Mouse (Mus musculus): ENCODE results near the gene Gm9922. TPM values are rescaled to one million over a fixed set of nuclear protein-coding genes. Genes with fewer than 3 reads are reported as not detected.

The Gm9922 gene
- polyA plus RNA-seq, 1 experiment from 2014 or later = 1.3 TPM

Other genes with a start within 250 kb of the Gm9922 start
- gene Tbc1d4, start 120.6 kb downstream of the Gm9922 start, polyA plus RNA-seq (2016; fragmentation: Nextera tagmentation; extraction: Ambion mirVana) = 7.2 and 8.5 TPM in 2 replicates
- 99.5 and 115 TPM in 2 replicates for gene Commd6, start 89.1 kb downstream of the Gm9922 start, polyA plus RNA-seq (2016; fragmentation: Nextera tagmentation; extraction: Ambion mirVana)
- gene Uchl3, start 75.8 kb downstream of the Gm9922 start, polyA plus RNA-seq (2016; fragmentation: Nextera tagmentation; extraction: Ambion mirVana) = 154 and 167 TPM in 2 replicates
- gene Lmo7, start 143 bp upstream of the Gm9922 start, polyA plus RNA-seq (2016; fragmentation: Nextera tagmentation; extraction: Ambion mirVana) = 2.2 and 4.3 TPM in 2 replicates